Mouse (Mus musculus) MEL (cell line): ENCODE data around the gene Opa3. TPM values are rescaled to one million over a fixed set of nuclear protein-coding genes. Genes with fewer than 3 reads are reported as not detected.
"Not testable (repeated sequence)": the region's sequence is repeated elsewhere in the genome, so short reads cannot be mapped to it uniquely, and the experiment has no call there.

Experiments
- DNase-seq: peaks from one replicate; pipeline ENCODE4 v3.0.0; 2011; ENCODE audit warnings: low read depth, low spot score
- H3K27ac ChIP-seq: 2 replicates; pipeline ENCODE4 v1.5.1; 2012; ENCODE audit warnings: low read depth, mild to moderate bottlenecking, control low read depth, low read length, moderate library complexity; ENCODE audit not compliant: control insufficient read depth
- H3K27me3 ChIP-seq, 2 experiments: fragments of 150-350 bp in 1 of 2; sonication (generic) in 1 of 2; 2 replicates each; pipeline ENCODE4 v1.6.1; 2012; ENCODE audit warnings: low read length in 2 of 2, mild to moderate bottlenecking in 2 of 2, improper control_type of control experiment in 1 of 2, moderate library complexity in 1 of 2; ENCODE audit not compliant: insufficient read depth in 2 of 2, control insufficient read depth in 1 of 2
- H3K36me3 ChIP-seq, 2 experiments: 2 replicates each; pipeline ENCODE4 v1.6.1; 2012 to 2014; ENCODE audit warnings: low read length in 2 of 2, improper control_type of control experiment in 1 of 2, inconsistent platforms in 1 of 2, mild to moderate bottlenecking in 1 of 2; ENCODE audit not compliant: insufficient read depth in 2 of 2, control insufficient read depth in 1 of 2
- H3K4me1 ChIP-seq, 2 experiments: fragments of 150-350 bp in 1 of 2; sonication (generic) in 1 of 2; 2 replicates each; pipeline ENCODE4 v1.6.1; 2012; ENCODE audit warnings: low read length in 2 of 2, improper control_type of control experiment in 1 of 2, mild to moderate bottlenecking in 1 of 2; ENCODE audit not compliant: insufficient read depth in 2 of 2, control insufficient read depth in 1 of 2
- H3K4me3 ChIP-seq, 2 experiments: fragments of 150-350 bp in 1 of 2; sonication (generic) in 1 of 2; 2 replicates each; pipeline ENCODE4 v1.5.1; 2012; ENCODE audit warnings: low read depth in 2 of 2, low read length in 2 of 2, mild to moderate bottlenecking in 2 of 2, moderate library complexity in 2 of 2, control low read depth in 1 of 2, improper control_type of control experiment in 1 of 2; ENCODE audit not compliant: control insufficient read depth in 1 of 2, insufficient read depth in 1 of 2
- H3K79me2 ChIP-seq: 2 replicates; pipeline ENCODE4 v1.6.1; 2012; ENCODE audit warnings: mild to moderate bottlenecking, low read length, moderate library complexity; ENCODE audit not compliant: control insufficient read depth, poor library complexity, insufficient read depth
- H3K9ac ChIP-seq: 2 replicates; pipeline ENCODE4 v1.6.1; 2012; ENCODE audit warnings: low read depth, mild to moderate bottlenecking, control low read depth, low read length, moderate library complexity; ENCODE audit not compliant: control insufficient read depth, poor library complexity, severe bottlenecking
- H3K9me3 ChIP-seq: fragments of 150-350 bp; sonication (generic); replicated peaks from 2 replicates; pipeline ENCODE4 v1.6.1; 2012; ENCODE audit warnings: mild to moderate bottlenecking, low read length, improper control_type of control experiment, moderate library complexity; ENCODE audit not compliant: insufficient read depth
- CHD1 ChIP-seq: IDR thresholded peaks from 2 replicates; pipeline ENCODE4 v1.6.1; 2012; ENCODE audit warnings: low read depth, mild to moderate bottlenecking, inconsistent platforms, low read length, improper control_type of control experiment
- CHD2 ChIP-seq: IDR thresholded peaks from 2 replicates; pipeline ENCODE4 v1.6.1; 2011; ENCODE audit warnings: low read length, improper control_type of control experiment
- CTCF ChIP-seq, 3 experiments: IDR thresholded peaks in 2 of 3; conservative IDR thresholded peaks in 1 of 3; 2 replicates each; pipeline ENCODE4 v1.5.1; 2011 to 2012; ENCODE audit warnings: low read length in 3 of 3, low read depth in 2 of 3, mild to moderate bottlenecking in 2 of 3, improper control_type of control experiment in 1 of 3, inconsistent platforms in 1 of 3, mixed read lengths in 1 of 3, moderate library complexity in 1 of 3; ENCODE audit not compliant: control insufficient read depth in 1 of 3, insufficient read depth in 1 of 3, poor library complexity in 1 of 3, severe bottlenecking in 1 of 3
- ELF1 ChIP-seq: IDR thresholded peaks from 2 replicates; pipeline ENCODE4 v1.6.1; 2014; ENCODE audit warnings: low read depth, mild to moderate bottlenecking, inconsistent platforms, low read length, improper control_type of control experiment, moderate library complexity
- EP300 ChIP-seq, 2 experiments: IDR thresholded peaks; 2 replicates each; pipeline ENCODE4 v1.6.1; 2011; ENCODE audit warnings: improper control_type of control experiment in 2 of 2, low read length in 2 of 2, low read depth in 1 of 2, mild to moderate bottlenecking in 1 of 2
- GATA1 ChIP-seq: IDR thresholded peaks from 2 replicates; pipeline ENCODE4 v1.6.1; 2011; ENCODE audit warnings: low read depth, low read length, improper control_type of control experiment
- KAT2A ChIP-seq: conservative IDR thresholded peaks from 2 replicates; pipeline ENCODE4 v1.6.1; 2012; ENCODE audit warnings: low read depth, low read length, improper control_type of control experiment, inconsistent platforms
- MAFK ChIP-seq: IDR thresholded peaks from 2 replicates; pipeline ENCODE4 v1.6.1; 2011; ENCODE audit warnings: low read depth, mild to moderate bottlenecking, low read length, improper control_type of control experiment, borderline replicate concordance
- MAZ ChIP-seq: IDR thresholded peaks from 2 replicates; pipeline ENCODE4 v1.6.1; 2012; ENCODE audit warnings: low read depth, mild to moderate bottlenecking, inconsistent platforms, low read length, improper control_type of control experiment
- MEF2A ChIP-seq: IDR thresholded peaks from 2 replicates; pipeline ENCODE4 v1.6.1; 2014; ENCODE audit warnings: low read depth, mild to moderate bottlenecking, inconsistent platforms, low read length, improper control_type of control experiment; ENCODE audit not compliant: poor library complexity, insufficient replicate concordance, severe bottlenecking; ENCODE audit errors: extremely low read depth
- MYB ChIP-seq: IDR thresholded peaks from 2 replicates; pipeline ENCODE4 v1.6.1; 2011; ENCODE audit warnings: mild to moderate bottlenecking, low read depth, low read length, improper control_type of control experiment
- MYC ChIP-seq: IDR thresholded peaks from 2 replicates; pipeline ENCODE4 v1.6.1; 2011; ENCODE audit warnings: low read depth, mild to moderate bottlenecking, low read length, improper control_type of control experiment, moderate library complexity
- POLR2A ChIP-seq, 2 experiments: IDR thresholded peaks; 2 replicates each; pipeline ENCODE4 v1.6.1; 2011 to 2012; ENCODE audit warnings: low read length in 2 of 2, mild to moderate bottlenecking in 2 of 2, control low read depth in 1 of 2, improper control_type of control experiment in 1 of 2, low read depth in 1 of 2, moderate library complexity in 1 of 2; ENCODE audit not compliant: control insufficient read depth in 1 of 2, insufficient read depth in 1 of 2, poor library complexity in 1 of 2
- RAD21 ChIP-seq: IDR thresholded peaks from 2 replicates; pipeline ENCODE4 v1.6.1; 2011; ENCODE audit warnings: mild to moderate bottlenecking, low read depth, low read length, improper control_type of control experiment
- SIN3A ChIP-seq: IDR thresholded peaks from 2 replicates; pipeline ENCODE4 v1.6.1; 2012; ENCODE audit warnings: low read length, improper control_type of control experiment, inconsistent platforms
- SMC3 ChIP-seq: IDR thresholded peaks from 2 replicates; pipeline ENCODE4 v1.6.1; 2011; ENCODE audit warnings: low read depth, low read length, improper control_type of control experiment
- USF1 ChIP-seq: IDR thresholded peaks from 2 replicates; pipeline ENCODE4 v1.6.1; 2014; ENCODE audit warnings: low read depth, mild to moderate bottlenecking, inconsistent platforms, low read length, improper control_type of control experiment, moderate library complexity
- ZC3H11A ChIP-seq: IDR thresholded peaks from 2 replicates; pipeline ENCODE4 v1.6.1; 2012; ENCODE audit warnings: low read depth, mild to moderate bottlenecking, inconsistent platforms, low read length, improper control_type of control experiment
- polyA plus RNA-seq, 2 experiments: library from polyadenylated mRNA; stranded (reverse) in 1 of 2; unstranded in 1 of 2; fragments of >175 nt in 1 of 2; fragments of >200 nt in 1 of 2; gene quantifications; 2 replicates each; pipeline versions ENCODE4 v1.2.1 to v1.2.4; 2012; ENCODE audit warnings: low replicate concordance in 2 of 2, low read depth in 1 of 2; ENCODE audit not compliant: insufficient read length in 2 of 2, insufficient read depth in 1 of 2, missing spikeins in 1 of 2
- total RNA-seq: library from RNA; depleted of rRNA; stranded (reverse); fragments of 300-350 nt; gene quantifications from 2 replicates; pipeline ENCODE4 v1.2.3, GENCODE M21; 2012

Gene Opa3
- total and polyA plus RNA-seq, 3 experiments: 18.5 to 85.4 (median 37.2) TPM

DNA sequence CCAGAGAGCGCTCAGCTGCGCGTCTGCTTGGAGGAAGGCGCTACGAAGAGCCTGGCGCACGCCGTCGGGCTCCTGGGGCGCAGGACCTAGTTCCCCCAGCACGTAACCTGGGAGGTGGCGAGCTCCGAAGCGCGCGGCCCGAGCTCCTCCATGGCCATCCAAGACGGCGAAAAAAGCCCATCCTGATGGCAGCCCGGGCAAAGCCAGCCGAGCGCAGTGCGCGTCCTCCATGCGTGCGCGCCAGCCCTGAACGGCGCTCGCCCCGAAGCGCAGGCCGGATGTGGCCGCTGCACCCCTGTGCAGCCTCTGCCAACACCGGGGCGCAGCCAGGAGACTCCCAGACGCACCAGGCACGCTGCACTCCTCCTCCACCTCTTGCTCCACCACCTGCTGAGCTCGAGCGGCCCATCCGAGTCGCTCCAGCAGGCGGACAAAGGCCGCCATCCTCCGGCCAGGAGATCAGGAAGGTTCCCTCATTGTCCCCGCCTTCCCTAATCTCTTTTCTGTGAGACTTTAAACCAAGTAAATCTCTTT lies 51.5 kb downstream of the Opa3 start, which contains the start of gene Ppm1n:
Gene Ppm1n, minus strand, starts transcription at position 484 of the 534 bp plus-strand sequence.
- Histone ChIP-seq H3K36me3 (no peaks in the 10 kb centered on the region), H3K27me3 (no peaks in the 10 kb centered on the region)
- TF ChIP-seq POLR2A (IDR thresholded peaks at IDR 0.05; ENCODE audit: control insufficient read depth in 1 of 2, insufficient read depth in 1 of 2, low read depth in 1 of 2, low read length in 2 of 2, poor library complexity in 1 of 2) (0 out of 4 replicates have a peak, but pooled peaks of 1 of the 2 experiments have one; percentile 23), MYB (no peak)
- TF ChIP-seq, all 39 proteins: peak for 1
- Histone ChIP-seq H3K27ac (no peak within 1 kb of the TSS), H3K9ac (no peak within 1 kb of the TSS), H3K4me1 (0 out of 4 replicates have a peak, but pooled peaks cover 0 to 4% of the 10 kb centered on the region in 2 experiments), H3K9me3 (no peaks in the 10 kb centered on the region), H3K4me3 (no peak within 1 kb of the TSS), H3K79me2 (no peaks in the 10 kb centered on the region)
- no peak for DNase-seq

DNA sequence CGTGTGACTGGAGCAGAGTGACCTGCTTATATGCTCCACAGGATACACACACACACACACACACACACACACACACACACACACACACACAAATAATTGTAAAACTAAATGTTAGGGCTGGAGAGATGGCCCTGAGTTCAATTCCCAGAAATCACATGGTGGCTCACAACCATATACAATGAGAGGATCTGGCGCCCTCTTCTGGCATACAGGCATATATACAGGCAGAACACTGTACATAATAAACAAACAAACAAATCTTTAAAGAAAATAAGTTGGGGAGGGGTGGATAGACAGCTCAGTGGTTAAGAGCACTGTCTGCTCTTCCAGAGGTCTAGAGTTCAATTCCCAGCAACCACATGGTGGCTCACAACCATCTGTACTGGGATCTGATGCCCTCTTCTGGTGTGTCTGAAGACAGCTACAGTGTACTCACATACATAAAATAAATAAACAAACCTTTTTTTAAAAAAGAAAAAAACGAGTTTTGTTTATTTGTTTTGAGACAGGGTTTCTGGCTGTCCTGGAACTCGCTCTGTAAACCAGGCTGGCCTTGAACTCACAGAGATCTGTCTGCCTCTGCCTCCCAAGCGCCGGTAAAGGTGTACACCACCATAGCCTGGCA lies 53.7 kb downstream of the Opa3 start:
- not testable (repeated sequence) for H3K27ac ChIP-seq, H3K27me3 ChIP-seq, H3K9ac ChIP-seq, H3K36me3 ChIP-seq, H3K79me2 ChIP-seq, H3K9me3 ChIP-seq, H3K4me1 ChIP-seq
- H3K4me3 ChIP-seq: peak overlapping the region in 1 of 2 experiments; percentile 55; a peak in 3 of 4 replicates
- peak; percentile 69 for DNase-seq
- peak; percentile 48; the same call in 1 of the 2 replicates for TF ChIP-seq SIN3A
- 0 out of 2 replicates have a peak, but pooled peaks have one; percentile 56 for TF ChIP-seq MYC
- TF ChIP-seq USF1: peak; percentile 57; the same call in 1 of the 2 replicates
- peak; percentile 48; the same call in 1 of the 2 replicates for TF ChIP-seq ZC3H11A
- peak; percentile 68 for TF ChIP-seq RAD21
- peak; percentile 58 for TF ChIP-seq SMC3
- peak; percentile 39 to 63 (median 48) for TF ChIP-seq CTCF (IDR thresholded peaks at IDR 0.05 in 2 of 3, conservative IDR thresholded peaks at IDR 0.05 in 1 of 3; ENCODE audit: control insufficient read depth in 1 of 3, insufficient read depth in 1 of 3, low read depth in 2 of 3, low read length in 3 of 3, poor library complexity in 1 of 3, severe bottlenecking in 1 of 3)

DNA sequence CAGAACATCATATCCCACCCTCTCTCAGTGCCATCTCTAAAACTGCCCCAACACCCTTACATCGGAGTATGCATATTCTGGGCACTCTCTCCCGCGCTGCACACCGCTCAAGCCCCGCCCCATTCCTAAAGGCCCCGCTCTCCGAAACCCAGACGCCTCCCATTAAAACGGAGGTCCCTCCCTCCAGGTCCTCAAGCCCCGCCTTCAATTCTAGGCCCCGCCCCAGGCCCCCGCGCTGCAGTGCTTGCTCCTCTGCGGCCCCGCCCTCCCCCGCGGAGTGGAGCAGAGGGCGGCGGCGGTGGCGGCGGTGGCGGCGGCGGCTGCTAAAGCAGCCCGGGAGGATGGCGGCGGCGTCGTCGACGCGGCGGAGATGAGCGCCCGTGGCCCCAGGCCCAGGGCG lies 54.3 kb downstream of the Opa3 start, which contains the start of gene Rtn2:
Gene Rtn2, plus strand, starts transcription at position 240 of the 400 bp plus-strand sequence.
- H3K27ac ChIP-seq: no peak within 1 kb of the TSS

More for the DNA sequence above, 54.3 kb downstream of the Opa3 start, which contains the start of gene Rtn2:
- Histone ChIP-seq H3K9me3 (no peaks in the 10 kb centered on the region), H3K4me1 (0 out of 4 replicates have a peak, but pooled peaks cover 0 to 4% of the 10 kb centered on the region in 2 experiments), H3K36me3 (no peaks in the 10 kb centered on the region), H3K4me3 (peak within 1 kb of the TSS; percentile 49 to 55), H3K9ac (peak within 1 kb of the TSS; percentile 37), H3K27me3 (no peaks in the 10 kb centered on the region), H3K79me2 (no peaks in the 10 kb centered on the region)
- DNase-seq: peak; percentile 88
- TF ChIP-seq ELF1 (no peak), EP300 (IDR thresholded peaks at IDR 0.05; ENCODE audit: low read depth in 1 of 2, low read length in 2 of 2) (no peak), MAFK (no peak), CHD2 (no peak), GATA1 (no peak), KAT2A (no peak), CHD1 (no peak), MEF2A (no peak), MAZ (no peak)
